Mouse (Mus musculus) common myeloid progenitor, adult 5-6 weeks (primary cell): ENCODE measurements around the gene Opn1sw. TPM values are rescaled to one million over a fixed set of nuclear protein-coding genes. Genes with fewer than 3 reads are reported as not detected.

ENCODE experiments used
- ATAC-seq: replicated peaks from 2 replicates; pipeline ENCODE4 v1.8.0; 2016; ENCODE audit warnings: low read depth, mild to moderate bottlenecking, moderate TSS enrichment, inconsistent platforms; ENCODE audit not compliant: poor library complexity, severe bottlenecking
- total RNA-seq: library from RNA; stranded (forward); fragments of 200-1000, 187-1606 nt; gene quantifications from 2 replicates; pipeline ENCODE4 v1.2.3, GENCODE M21; 2017

Gene Opn1sw
- total RNA-seq, result not detected in 2 replicates

DNA sequence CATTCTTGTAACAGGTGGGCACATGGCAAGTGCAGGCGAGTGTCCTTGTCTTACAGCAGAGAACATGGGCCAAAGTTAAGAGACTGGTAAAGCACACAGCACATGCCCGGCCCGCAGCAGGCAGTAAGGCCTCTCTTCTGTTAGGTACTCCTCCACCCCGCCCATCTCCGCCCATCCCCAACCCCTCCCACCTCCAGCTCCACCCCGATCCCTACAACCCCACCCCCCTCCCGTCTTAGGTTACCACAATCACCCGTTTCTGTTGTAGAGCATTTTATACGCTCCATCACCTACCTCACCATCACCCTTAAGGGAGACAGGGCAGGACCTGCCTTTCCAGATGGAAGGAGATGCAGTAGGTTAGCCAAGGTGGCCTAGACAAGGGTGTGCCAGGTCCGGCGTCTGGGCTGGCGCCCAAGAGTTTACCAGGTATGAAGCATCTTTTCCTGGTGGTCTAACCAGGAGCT, at the start of gene Opn1sw:
TSS of gene Opn1sw (minus strand) at position 417 of the 467 bp plus-strand sequence.
- ATAC-seq, result peak; percentile 48

DNA sequence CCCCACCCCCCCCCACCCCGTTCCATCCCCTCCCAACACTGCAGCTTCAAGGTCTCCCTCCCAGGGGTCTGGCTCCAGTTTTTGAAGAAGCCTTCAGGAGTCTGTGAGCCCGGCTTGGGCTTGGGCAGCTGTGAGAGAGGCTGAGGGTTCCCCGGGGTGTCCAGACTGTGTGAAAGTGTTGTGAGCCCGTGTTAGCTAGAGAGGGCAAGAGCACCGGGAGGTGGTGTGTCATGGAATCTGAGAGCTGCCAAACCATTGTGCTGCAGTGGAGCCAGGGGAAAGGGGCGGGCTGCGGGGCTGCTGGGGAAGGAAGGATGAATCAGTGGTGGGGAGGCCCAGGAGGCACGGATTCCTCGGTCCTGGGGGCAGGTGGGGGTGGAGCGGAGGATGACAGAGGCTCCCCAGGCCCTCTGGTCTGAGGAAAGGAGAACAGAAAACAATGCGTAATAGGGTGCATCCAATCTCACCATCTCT, 48.2 kb upstream of the Opn1sw start:
- ATAC-seq, result peak; percentile 22; the same call in 1 of the 2 replicates

DNA sequence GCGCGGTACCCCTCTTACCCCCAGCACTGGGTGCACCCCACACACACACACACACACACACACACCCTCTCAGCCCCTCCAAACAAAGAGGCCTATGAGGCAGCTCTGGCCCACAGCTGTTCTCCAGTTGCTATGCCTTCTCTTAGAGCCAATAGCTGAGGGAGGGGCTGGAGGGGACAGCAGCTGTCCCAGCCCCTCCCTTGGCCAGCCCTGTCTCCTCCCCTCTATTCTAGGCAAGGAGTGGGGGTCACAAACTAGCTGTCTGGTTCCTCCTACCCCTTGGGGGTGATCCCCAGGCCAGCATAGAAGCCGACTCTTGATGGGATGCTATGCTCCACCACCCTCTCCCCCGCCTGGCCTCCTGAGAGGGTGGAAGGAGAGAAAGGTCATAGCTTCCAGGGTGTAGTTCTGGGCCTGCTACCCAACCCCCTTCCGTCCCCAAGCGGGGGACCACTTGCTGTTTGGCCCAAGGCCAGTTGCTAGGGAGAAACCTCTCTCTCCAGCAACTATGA, 47.7 kb upstream of the Opn1sw start:
- no peak for ATAC-seq

DNA sequence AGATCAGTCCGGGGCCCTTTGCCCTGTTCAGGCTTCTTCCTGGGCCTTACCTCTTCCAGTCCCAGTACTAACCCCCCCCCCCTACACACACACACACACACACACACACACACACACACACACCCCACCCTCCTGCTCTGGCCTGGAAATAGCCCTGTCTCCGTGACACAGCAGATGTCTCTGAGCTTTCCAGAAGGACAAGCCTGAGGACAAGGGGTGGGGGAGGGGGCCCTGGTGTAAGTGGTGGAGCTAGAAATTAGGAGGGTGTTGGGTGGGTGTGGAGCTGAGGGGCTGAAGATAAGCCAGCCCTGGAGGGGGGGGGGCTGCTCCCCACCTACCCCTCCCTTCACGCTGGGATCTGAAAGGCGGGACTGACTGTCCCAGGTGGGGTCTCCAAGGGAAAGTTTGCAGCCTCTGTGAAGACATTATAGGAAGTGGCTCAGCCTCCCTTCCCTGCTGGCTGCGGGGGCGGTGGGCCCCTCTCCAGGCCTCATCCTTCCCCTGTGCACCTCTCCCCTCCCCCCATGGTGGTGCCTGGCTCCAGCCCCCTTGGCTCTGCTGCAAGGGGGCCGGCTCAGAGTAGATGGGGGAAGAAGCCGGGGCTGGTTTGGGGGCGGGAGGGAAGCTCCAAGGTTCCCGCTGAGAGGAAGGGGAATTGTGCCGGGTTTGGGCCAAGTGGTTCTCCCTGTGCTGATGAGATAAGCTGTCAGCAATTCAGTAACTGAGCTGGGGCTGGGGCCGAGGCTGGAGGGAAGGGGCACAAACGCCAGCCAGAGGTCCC, 46.8 kb upstream of the Opn1sw start:
- no peak for ATAC-seq

DNA sequence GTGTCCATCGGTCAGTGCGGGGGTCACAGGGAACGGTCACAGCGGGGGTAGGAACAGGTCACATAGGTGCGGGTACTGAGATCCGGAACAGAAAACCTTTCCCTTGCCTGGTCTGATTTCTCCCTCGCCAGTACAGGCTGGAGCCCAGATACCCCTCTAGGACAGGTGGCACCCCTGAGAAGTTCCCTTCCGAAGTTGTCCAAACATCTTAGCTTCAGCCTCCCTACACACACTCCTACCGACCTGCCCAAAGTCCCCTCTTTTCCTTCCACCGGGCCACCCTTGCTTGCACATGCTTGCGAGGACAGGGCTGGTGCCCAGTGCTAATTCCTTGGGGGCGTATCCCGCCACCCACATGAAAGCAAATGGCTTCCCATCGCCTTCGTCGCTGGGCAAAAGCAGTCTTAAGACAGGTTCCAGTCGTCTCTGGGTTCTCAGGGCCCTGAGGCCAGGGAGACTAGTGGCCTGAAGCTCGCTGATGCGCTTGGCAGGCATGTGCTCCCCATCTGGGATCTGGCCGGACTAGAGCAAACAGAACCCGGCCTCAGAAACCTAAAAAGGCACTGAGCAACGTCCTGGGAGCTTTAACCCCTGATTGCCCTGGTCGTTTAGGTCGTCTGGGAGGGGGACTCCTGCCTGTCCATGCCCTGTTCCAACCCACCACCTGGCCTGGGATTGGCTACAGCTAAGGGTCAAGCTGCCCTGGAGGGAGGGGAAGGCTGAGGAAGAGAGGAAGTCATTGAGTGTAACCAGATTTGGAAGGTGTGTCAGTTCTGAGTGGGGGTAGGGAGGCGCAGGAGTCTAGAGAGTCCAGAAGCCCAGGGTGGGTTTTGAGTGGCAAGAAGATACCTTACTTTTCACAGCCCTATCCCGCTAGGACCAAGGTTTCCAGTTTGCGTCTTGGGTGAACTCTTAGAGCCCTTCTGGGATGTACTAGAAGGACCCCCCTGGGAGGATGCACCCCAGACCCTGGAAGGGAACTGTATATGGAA, 45.8 kb upstream of the Opn1sw start:
- ATAC-seq, result no peak

DNA sequence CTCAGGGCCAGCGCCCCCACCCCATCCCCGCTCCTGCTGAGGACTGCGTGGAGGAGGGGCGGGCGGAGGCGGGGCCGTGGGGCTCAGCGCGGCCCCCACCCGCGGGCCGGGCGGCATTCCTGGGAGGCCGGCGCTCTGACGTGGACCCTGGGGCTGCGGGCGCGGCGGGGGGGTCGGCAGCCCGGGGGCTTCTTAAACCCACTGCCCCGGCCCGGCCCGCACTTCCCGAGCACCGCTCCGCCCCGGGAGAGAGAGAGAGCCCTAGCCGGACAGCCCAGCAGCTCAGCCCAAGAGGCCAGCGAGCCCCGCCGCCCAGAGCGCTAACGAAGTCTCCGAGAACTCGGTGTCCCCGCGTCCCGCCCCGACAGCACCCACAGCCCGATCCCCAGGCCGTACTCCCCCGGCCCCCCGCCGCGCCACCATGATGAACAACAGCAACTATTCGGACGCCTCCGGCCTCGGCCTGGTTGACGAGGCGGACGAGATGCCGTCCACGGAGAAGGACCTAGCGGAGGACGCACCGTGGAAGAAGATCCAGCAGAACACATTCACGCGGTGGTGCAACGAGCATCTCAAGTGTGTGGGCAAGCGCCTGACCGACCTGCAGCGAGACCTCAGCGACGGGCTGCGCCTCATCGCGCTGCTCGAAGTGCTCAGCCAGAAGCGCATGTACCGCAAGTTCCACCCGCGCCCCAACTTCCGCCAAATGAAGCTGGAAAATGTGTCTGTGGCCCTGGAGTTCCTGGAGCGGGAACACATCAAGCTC, 45.0 kb upstream of the Opn1sw start, which contains the start of gene Flnc:
TSS of gene Flnc (plus strand) at position 219 of the 766 bp plus-strand sequence.
- ATAC-seq, result peak; percentile 36; the same call in 1 of the 2 replicates

DNA sequence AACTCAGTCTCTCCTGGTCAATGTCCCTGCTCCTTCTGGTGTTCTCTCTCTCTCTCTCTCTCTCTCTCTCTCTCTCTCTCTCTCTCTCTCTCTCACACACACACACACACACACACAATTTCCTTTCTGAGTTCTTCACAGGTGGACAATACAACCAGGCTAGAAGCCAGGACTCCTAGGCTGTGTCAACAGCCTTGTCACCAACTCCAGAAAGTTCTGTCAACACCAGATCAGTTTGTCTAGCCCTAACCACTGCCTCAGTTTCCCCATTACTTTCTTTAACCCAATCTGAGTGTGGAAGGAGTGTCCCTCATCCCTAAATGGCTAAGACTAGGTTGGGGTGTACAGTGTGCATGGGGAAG, 44.4 kb upstream of the Opn1sw start:
- no peak for ATAC-seq

DNA sequence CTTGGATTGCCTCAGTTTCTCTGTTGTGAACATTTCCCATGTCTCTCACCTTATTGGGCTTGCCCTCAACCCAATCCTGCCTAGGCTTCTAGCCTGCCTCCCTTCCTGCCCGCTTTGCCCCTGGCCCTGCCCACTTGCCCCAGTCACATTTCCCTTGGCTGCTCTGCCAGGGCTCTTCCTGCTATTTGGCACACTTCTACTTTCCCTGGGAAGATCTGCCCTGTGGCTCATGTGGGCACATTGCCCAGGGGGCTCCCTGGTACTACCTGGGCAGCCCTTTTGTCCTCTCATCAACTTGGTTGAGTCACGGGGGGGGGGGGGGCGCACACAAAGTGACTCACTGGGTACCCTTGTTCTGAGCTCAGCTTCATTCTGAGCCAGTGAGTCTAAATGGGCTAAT, 43.9 kb upstream of the Opn1sw start:
- ATAC-seq, result no peak

DNA sequence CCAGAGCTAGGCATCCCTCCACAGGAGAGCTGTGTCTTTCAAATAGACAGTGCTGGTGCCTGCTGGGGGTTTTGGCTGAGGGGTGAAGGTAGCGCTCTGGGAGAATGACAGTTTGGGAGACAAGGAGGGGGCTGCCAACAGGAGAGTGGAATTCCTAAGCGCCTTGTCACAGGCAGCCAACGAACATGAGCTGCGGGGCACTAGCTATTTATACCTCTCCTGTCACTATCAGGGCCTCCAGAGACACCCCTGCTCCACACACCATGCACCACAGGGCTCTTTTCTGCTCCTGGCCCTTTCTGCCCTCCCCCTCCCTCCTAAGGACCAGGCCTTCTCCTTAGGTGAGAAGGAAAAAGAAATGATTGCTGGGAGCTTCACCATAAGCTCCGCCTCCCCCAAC, 43.2 kb upstream of the Opn1sw start:
- ATAC-seq, result no peak

DNA sequence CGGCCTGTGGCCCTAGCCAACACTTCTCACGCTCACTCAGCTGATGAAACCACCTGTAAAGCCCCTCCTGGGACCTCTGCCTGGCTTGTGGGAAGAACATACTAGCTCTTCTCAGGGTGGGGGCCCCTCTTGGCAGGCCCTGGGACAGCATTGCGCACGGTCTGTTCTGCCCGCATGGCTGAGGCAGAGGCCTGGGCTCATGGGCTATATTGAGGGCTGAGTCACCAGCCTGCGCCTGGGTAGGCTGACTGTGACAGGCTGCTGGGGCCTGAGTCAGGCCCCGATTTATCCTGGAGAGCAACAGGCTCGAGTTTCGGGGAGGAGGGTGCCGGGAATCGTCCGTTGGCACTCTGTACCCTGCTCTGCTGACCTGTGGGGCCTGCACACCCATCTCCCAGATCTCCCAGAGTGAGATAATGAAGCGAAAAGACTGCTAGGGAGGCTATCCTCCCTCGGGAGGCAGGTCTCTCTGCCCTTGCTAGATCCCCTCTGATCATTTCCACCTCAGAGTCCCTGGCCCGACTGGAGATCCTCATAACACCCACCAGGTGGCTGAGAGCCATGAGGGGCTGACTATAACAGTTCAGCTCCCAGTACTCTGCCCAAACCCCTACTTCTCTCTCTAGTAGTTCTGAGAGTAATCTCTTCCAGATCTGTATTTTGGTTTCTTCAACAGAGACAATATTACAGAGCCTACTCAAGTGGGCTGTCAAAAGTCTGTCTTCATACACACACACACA, 42.6 kb upstream of the Opn1sw start:
- ATAC-seq, result no peak

DNA sequence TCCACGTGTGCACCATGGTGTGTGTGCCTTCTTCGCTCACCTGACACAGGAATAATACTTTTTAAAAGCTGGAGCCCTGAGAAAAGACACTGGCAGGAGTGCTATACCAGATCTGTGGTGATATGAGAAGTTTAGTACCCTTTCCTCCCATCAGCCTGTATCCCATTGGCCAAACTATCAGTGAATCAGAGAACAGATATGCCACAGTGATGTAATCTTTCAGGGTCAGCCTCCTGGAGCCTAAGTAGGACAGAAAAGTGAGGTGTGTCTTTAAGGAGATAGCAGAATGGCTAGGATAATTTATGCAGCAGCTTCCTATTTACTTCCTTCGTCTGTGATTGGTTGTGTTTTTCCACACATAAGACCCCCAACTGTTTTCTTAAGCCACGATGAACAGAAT, 39.9 kb upstream of the Opn1sw start:
- ATAC-seq, result no peak

DNA sequence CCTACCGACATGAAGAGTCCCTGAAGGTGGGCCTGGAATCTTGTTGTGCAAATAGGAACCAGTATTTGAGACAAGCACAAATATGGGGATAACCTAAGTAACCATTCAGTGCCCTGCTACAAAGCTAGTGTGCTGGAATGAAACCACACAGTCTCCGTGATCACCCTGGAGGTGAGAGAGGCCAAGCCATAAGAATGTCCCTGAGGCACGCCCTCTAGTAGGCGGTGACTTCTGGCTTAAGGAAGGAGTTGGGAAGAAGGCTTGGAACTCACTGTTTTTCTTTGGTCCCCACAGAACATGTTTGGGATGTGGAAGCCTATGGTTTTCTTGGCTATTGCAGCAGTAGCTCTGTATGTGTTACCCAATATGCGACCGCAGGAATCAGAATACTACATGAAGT, 38.1 kb upstream of the Opn1sw start:
- ATAC-seq, result no peak

DNA sequence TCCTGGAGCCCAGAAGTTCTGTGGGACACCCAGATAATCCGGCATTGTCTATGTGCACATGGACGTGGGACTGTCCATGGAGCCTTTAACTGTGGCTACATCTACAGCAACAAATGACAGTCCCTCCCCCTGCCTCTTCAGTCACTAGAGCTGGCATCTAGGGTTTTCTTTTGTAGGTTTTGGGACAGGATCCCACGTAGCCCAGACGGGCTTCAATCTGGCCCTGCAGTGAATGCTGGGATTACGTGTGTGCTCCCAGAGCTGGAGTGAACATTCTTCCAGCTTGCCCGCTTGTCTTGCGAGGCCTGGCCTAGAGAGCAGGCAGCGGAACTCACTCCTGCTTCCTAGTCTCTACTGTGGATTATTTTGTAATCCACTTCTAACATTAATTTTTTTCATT, 36.9 kb upstream of the Opn1sw start:
- ATAC-seq, result no peak

DNA sequence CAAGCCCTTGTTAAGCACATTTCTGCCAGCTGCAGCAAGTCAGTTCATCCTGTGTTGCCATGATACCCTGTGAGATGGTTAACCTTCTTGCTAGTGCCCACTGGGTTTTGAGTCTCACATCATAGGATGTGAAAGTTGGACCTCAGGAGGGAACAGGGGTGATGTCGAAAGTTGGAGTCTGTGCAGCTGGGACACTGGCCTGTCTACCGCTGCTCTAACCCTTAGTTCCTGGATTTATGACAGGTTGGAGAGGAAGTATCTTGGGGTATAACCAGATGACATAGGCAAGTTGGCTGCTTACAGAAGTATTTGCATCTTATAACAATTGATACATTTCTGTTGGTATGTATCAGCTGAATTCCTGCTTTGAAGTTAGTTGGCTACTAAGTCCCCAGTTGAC, 32.3 kb upstream of the Opn1sw start:
- peak; percentile 65; the same call in 1 of the 2 replicates for ATAC-seq

DNA sequence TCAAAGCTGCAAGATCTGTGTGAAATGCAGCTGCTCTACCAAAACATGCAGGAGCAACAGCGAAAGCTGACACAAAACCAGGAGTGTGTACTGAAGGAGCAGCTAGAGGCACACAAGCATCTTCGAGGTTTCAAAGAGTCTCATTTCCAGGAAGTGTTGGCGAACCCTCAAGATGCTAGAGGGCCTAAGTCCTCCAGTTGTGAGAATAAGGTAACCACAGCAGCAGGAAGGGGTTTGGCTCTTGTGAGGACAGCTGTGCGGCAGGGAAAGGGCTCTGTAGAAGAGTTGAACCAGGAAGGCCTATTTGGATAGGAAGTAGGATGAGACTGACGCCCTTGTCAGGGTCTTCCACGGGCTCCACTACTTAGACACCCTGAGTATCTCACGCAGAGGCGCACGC, 27.2 kb upstream of the Opn1sw start:
- ATAC-seq, result 0 out of 2 replicates have a peak, but pooled peaks have one; percentile 3

DNA sequence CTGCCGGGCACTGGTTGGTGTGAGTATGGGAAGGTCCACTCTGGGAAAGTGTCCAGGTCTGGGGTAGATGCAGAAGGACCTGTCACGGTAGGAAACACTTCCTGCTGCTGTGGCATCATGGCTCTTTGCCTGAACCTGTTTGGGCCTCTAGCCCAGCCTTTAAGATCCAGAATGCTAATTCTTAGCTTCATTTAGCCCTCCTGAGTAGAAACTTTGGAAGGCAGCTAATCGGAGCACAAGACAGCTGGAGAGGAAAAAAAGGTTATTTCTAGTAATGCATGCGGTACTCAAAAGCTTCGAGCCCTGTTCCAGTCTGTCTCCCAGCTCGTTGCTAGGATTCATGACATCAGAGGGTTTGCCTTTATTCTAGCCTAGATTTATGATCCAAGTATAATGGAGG, 18.1 kb upstream of the Opn1sw start:
- ATAC-seq, result no peak

DNA sequence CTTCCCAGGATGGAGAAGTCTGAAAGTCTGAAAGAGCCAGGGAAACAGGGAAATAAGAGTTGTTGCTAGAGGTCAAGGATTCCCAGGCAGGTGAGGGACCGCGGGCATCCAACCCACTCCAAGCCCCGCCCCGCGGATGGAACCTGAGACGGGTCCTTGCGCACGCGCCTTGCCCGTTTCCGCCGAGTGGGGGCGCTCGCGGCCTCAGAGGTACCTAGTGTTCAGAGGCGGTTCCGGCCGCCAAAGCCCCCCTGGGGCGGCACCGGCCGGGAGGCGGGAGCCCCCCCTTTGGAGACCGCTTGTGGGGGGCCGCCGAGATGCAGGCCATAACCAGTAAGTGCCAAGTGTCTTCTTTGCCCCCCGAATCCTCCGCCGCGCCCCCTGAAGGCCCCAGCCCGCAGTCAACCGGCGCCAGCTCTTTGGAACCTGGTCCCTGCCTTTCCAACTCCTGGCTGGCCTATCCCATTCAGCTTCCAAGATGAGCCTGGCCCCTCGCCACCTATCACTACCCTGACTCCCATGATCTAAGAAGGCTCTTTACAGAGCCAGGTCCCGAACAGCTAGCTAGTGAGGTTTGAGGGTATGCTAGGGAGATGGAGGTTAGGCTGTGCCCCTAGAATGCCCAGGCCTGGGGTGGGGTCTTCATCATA, 14.6 kb upstream of the Opn1sw start:
- ATAC-seq, result no peak

DNA sequence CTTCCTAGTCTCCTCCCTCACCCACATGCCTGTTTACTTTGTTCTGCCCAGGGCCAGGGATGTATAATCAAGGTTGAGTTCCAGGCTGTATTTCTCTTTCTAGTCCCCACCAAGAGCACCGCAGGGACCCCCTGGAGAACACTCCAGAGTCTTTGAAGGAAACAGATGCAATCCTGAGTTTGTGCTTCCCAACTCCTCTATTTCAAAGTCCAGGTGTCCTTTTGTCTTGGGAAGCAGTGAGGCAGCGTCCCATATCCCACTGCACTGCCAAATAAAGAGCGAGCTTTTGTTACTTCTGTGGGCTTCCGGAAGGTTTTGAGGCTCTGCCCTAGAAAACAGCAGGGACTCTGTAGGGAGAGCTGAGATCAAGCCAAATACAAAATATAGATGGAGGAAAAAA, 11.6 kb upstream of the Opn1sw start:
- no peak for ATAC-seq

DNA sequence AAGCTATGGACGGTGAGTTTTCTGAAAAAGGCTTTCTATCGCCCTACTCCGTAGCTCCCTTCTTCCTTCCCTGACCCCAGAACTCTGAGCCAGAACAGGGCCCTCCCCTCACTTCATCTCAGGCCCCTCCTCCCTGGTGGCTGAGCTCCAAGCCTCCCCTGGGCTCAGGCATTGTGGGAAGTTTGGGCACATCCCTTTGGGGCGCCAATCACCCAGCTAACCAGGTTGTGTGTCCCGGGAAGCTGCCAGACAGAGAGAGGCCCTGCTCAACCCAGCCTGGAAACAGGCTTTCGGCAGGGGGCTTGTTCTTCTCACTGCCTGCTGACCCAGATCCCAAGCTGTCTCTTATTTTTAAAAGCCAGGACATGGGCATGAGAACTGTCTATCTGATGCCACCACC, 9.3 kb upstream of the Opn1sw start:
- no peak for ATAC-seq
